Mouse (Mus musculus) gastrocnemius, adult 2 months (tissue): Measurements from ENCODE around the gene Nfu1. TPM values are rescaled to one million over a fixed set of nuclear protein-coding genes. Genes with fewer than 3 reads are reported as not detected.

Experiments used
- DNase-seq: peaks from one replicate; pipeline ENCODE4 v3.0.0; 2022
- H3K27ac ChIP-seq: fragments of 200-600 bp; 2 replicates; pipeline ENCODE4 v1.8.1; 2022; ENCODE audit warnings: mild to moderate bottlenecking
- H3K4me3 ChIP-seq: fragments of 200-600 bp; 2 replicates; pipeline ENCODE4 v1.8.1; 2022; ENCODE audit warnings: mild to moderate bottlenecking, moderate library complexity
- CTCF ChIP-seq: fragments of 200-600 bp; IDR thresholded peaks from 2 replicates; pipeline ENCODE4 v1.8.1; 2022; ENCODE audit warnings: antibody characterized with exemption, mild to moderate bottlenecking, moderate library complexity
- intact Hi-C: fragments of 180-260 bp; cut with DNase I; formaldehyde crosslinking; loops from one replicate; pipeline ENCODE4 v1.15.1; 2025
- total RNA-seq, 2 experiments: library from RNA; stranded (reverse); gene quantifications; 2 replicates each; pipeline ENCODE4 v1.2.3; 2021

Nfu1 gene
- total RNA-seq, 2 experiments from 2014 or later: 55.1 to 66.5 TPM

DNA sequence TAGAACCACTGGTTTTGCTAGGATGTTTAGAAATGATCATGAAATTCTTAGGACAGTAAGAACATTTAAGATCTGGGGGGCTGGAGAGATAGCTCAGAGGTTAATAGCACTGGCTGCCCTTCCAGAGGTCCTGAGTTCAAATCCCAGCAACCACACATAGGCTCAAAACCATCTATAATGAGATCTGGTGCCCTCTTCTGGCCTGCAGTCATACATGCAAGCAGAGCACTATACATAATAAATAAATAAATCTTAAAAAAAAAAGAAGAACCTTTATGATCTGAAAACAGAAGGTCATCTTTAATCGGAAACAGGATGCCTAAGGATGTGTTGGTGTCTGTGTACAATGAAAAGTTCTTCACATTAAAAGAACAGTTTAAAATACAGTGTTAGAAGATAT, 50.7 kb downstream of the Nfu1 start:
- peak; percentile 32; the same call in 1 of the 2 replicates for TF ChIP-seq CTCF
- Histone ChIP-seq H3K27ac (no peak overlapping the region), H3K4me3 (no peak overlapping the region)
- intact Hi-C loops: no loop called here
- no peak for DNase-seq

GRCm38 (mm10) chr6:87063586-87063985, 54.5 kb downstream of the Nfu1 start:
- no peak for TF ChIP-seq CTCF
- H3K4me3 ChIP-seq: no peak overlapping the region
- intact Hi-C loops: no loop called here
- no peak for DNase-seq
- H3K27ac ChIP-seq: no peak overlapping the region

GRCm38 (mm10) chr6:87068209-87068608, 59.2 kb downstream of the Nfu1 start:
- no peak for DNase-seq
- no peak overlapping the region for H3K4me3 ChIP-seq
- no peak for TF ChIP-seq CTCF
- intact Hi-C loops: no loop called here
- H3K27ac ChIP-seq: no peak overlapping the region

DNA sequence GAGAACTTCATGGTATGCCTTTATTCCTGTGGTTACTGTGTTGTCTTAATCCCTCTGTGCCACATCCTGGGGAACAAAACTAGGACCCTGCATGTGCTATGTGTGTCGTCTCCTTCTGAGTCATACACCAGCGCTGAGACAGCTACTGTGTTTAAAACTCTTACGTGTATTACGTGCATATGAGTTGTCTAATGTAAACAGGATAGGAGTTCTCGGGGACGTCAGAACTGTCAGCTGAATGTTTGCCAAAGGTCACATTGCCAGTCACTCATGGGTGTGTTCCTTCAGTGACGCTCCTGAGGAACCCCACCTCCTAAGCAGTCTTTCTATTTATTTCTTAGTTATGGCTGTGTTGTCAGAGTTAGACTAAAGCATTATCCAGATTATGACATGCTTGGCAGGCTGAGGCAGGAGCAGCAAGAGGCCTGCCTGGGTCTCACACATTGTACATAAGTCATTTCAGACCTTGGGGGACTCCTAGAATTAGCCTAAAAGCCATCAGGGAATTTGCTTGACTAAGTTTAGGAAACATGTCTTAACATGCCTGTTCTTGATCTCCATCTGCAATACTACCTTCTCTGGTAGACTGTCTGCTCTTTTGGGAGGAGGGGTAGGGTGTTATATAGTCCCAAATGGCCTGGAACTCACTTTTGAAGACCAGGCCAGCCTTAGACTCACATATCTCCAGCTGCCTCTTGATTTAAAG, 60.3 kb downstream of the Nfu1 start:
- Histone ChIP-seq H3K4me3 (no peak overlapping the region), H3K27ac (peak overlapping the region; percentile 28; the same call in 1 of the 2 replicates)
- no peak for DNase-seq
- TF ChIP-seq CTCF: no peak
- intact Hi-C loops: no loop called here

DNA sequence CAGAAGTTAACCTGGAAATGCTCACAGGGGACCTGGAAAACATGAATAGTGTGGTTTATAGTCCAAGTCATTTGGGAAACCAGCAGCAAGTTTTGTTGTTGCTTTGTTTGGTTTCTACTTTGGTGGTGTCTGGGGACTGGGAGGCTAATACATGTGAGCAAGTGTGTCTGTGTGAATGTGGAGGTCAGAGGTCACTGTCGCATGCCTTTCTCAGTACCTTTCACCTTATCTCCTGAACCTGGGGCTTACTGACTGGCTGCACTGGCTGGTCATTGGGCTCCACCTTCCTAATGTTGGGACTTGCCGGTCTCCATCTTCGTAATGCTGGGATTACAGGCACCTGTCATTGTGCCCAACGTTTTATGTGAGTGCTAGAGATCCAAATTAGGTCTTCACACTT, 61.6 kb downstream of the Nfu1 start:
- no peak for DNase-seq
- TF ChIP-seq CTCF: no peak
- H3K27ac ChIP-seq: peak overlapping the region; percentile 6; the same call in 1 of the 2 replicates
- intact Hi-C loops: no loop called here
- H3K4me3 ChIP-seq: no peak overlapping the region

- TF ChIP-seq CTCF: no peak
- Histone ChIP-seq H3K27ac (no peak overlapping the region), H3K4me3 (no peak overlapping the region)
- intact Hi-C loops: no loop called here
- no peak for DNase-seq
Observed at GRCm38 (mm10) chr6:87072759-87073158, 63.7 kb downstream of the Nfu1 start.

- Histone ChIP-seq H3K27ac (no peak overlapping the region), H3K4me3 (no peak overlapping the region)
- DNase-seq: no peak
- intact Hi-C loops: no loop called here
- TF ChIP-seq CTCF: no peak
Observed at GRCm38 (mm10) chr6:87075092-87075685, 66.2 kb downstream of the Nfu1 start.

Other genes starting within 250 kb of the Nfu1 start
- gene Anxa4, start 215.7 kb upstream of the Nfu1 start, total RNA-seq: 10 to 100 TPM; 18.7 to 21.4 TPM
- gene Aak1, start 159.7 kb upstream of the Nfu1 start, total RNA-seq: 10 to 100 TPM; 32.0 to 44.5 TPM
- 10 to 100 TPM; 31.0 to 35.8 TPM for gene Gfpt1, start 33.6 kb downstream of the Nfu1 start, total RNA-seq
- not detected for gene D6Ertd527e, start 95.5 kb downstream of the Nfu1 start, total RNA-seq